Mouse (Mus musculus): ENCODE measurements around the gene Rab35.

GRCm38 (mm10) chr5:115631505-115632357 lies at the start of gene Rab35:
- TF ChIP-seq CTCF (IDR thresholded peaks at IDR 0.05; ENCODE audit: low read depth, low read length) = no peak
- TF ChIP-seq POLR2A (IDR thresholded peaks at IDR 0.05; ENCODE audit: borderline replicate concordance, low read depth, low read length) = peak; percentile 77

Measured in bone marrow macrophage, adult 2 months (primary cell).